Mouse (Mus musculus) ovary, postnatal 10 days (tissue): Measurements from ENCODE around the gene Olfr718-ps1.

Experiments
- DNase-seq: peaks from one replicate; pipeline ENCODE4 v3.0.0; 2022; ENCODE audit warnings: low spot score

The Olfr718-ps1 gene

GRCm38 (mm10) chr5:143129101-143129500 lies 18.3 kb downstream of the Olfr718-ps1 start:
- no peak for DNase-seq

- DNase-seq, result no peak
Measured at GRCm38 (mm10) chr5:143127837-143128236, 19.5 kb downstream of the Olfr718-ps1 start.

GRCm38 (mm10) chr5:143126908-143127307 lies 20.5 kb downstream of the Olfr718-ps1 start:
- no peak for DNase-seq

GRCm38 (mm10) chr5:143126089-143126488 lies 21.3 kb downstream of the Olfr718-ps1 start:
- no peak for DNase-seq

GRCm38 (mm10) chr5:143125601-143126000 lies 21.8 kb downstream of the Olfr718-ps1 start:
- DNase-seq, result no peak

- no peak for DNase-seq
Measured at GRCm38 (mm10) chr5:143124805-143125378, 22.5 kb downstream of the Olfr718-ps1 start.

- no peak for DNase-seq
Measured at GRCm38 (mm10) chr5:143122673-143123072, 24.7 kb downstream of the Olfr718-ps1 start.

GRCm38 (mm10) chr5:143122125-143122524 lies 25.3 kb downstream of the Olfr718-ps1 start:
- DNase-seq, result no peak

- DNase-seq, result peak; percentile 93
Measured at GRCm38 (mm10) chr5:143112281-143113246, 34.8 kb downstream of the Olfr718-ps1 start, which contains the start of gene Rnf216. Gene Rnf216 (minus strand): TSS chr5:143112994.

- DNase-seq, result no peak
Measured at GRCm38 (mm10) chr5:143106842-143107241, 40.5 kb downstream of the Olfr718-ps1 start.

GRCm38 (mm10) chr5:143103231-143103630 lies 44.1 kb downstream of the Olfr718-ps1 start:
- no peak for DNase-seq

GRCm38 (mm10) chr5:143101626-143102025 lies 45.8 kb downstream of the Olfr718-ps1 start:
- DNase-seq, result no peak

- no peak for DNase-seq
Measured at GRCm38 (mm10) chr5:143095256-143095655, 52.1 kb downstream of the Olfr718-ps1 start.

GRCm38 (mm10) chr5:143092891-143093290 lies 54.5 kb downstream of the Olfr718-ps1 start:
- no peak for DNase-seq

- no peak for DNase-seq
Measured at GRCm38 (mm10) chr5:143084898-143085297, 62.5 kb downstream of the Olfr718-ps1 start.
